Mouse (Mus musculus) megakaryocyte progenitor cell, adult 5-6 weeks (primary cell): ENCODE data around the gene Uox. TPM values are rescaled to one million over a fixed set of nuclear protein-coding genes. Genes with fewer than 3 reads are reported as not detected.

Source experiments
- ATAC-seq: replicated peaks from 2 replicates; pipeline ENCODE4 v1.8.0; 2016; ENCODE audit warnings: mild to moderate bottlenecking, moderate TSS enrichment, inconsistent platforms; ENCODE audit not compliant: poor library complexity
- total RNA-seq, 2 experiments: library from RNA; stranded (forward) in 1 of 2; stranded (reverse) in 1 of 2; fragments of 157-497, 149-512 nt in 1 of 2; fragments of 200-1000 nt in 1 of 2; gene quantifications; 2 replicates each; pipeline versions ENCODE4 v1.2.3 to v1.2.4; 2015 to 2017

Uox gene
- total RNA-seq, 2 experiments from 2014 or later = not detected

- ATAC-seq = no peak
Measured at GRCm38 (mm10) chr3:146679646-146680045, 109.4 kb downstream of the Uox start.

GRCm38 (mm10) chr3:146680625-146681024 is 110.4 kb downstream of the Uox start:
- ATAC-seq = no peak

GRCm38 (mm10) chr3:146681696-146682095 is 111.5 kb downstream of the Uox start:
- ATAC-seq = peak; percentile 16

Other genes with a start within 250 kb of the Uox start
- gene Ssx2ip, start 165.8 kb upstream of the Uox start, total RNA-seq (2015) = 13.2 and 16.2 TPM in 2 replicates
- 22.1 and 26.2 TPM in 2 replicates for gene Ssx2ip, start 165.8 kb upstream of the Uox start, total RNA-seq (2017)
- 12.5 and 17.0 TPM in 2 replicates for gene Ctbs, start 120.6 kb upstream of the Uox start, total RNA-seq (2015)
- gene Ctbs, start 120.6 kb upstream of the Uox start, total RNA-seq (2017) = 9.9 and 10.5 TPM in 2 replicates
- gene Spata1, start 70.7 kb upstream of the Uox start, total RNA-seq (2015) = 9.1 TPM in 2 replicates
- gene Spata1, start 70.7 kb upstream of the Uox start, total RNA-seq (2017) = 13.6 and 14.6 TPM in 2 replicates
- gene Gng5, start 70.6 kb upstream of the Uox start, total RNA-seq (2015) = 294 and 360 TPM in 2 replicates
- gene Gng5, start 70.6 kb upstream of the Uox start, total RNA-seq (2017) = 127 and 170 TPM in 2 replicates
- gene Rpf1, start 49.0 kb upstream of the Uox start, total RNA-seq (2015) = 81.7 and 81.8 TPM in 2 replicates
- 90.2 and 95.2 TPM in 2 replicates for gene Rpf1, start 49.0 kb upstream of the Uox start, total RNA-seq (2017)
- not detected in 2 replicates for gene Dnase2b, start 45.2 kb downstream of the Uox start, total RNA-seq (2015)
- gene Dnase2b, start 45.2 kb downstream of the Uox start, total RNA-seq (2017) = 0.14 TPM in 1 of 2 replicates, not detected in the other
- not detected in 2 replicates for gene 4930503B20Rik, start 80.9 kb downstream of the Uox start, total RNA-seq (2015)
- 0.34 TPM in 1 of 2 replicates, not detected in the other for gene 4930503B20Rik, start 80.9 kb downstream of the Uox start, total RNA-seq (2017)
- gene Samd13, start 115.2 kb downstream of the Uox start, total RNA-seq (2015) = 1.1 and 1.2 TPM in 2 replicates
- 0.96 and 1.5 TPM in 2 replicates for gene Samd13, start 115.2 kb downstream of the Uox start, total RNA-seq (2017)
- 67.8 and 72.9 TPM in 2 replicates for gene Prkacb, start 242.6 kb downstream of the Uox start, total RNA-seq (2015)
- 60.8 and 75.2 TPM in 2 replicates for gene Prkacb, start 242.6 kb downstream of the Uox start, total RNA-seq (2017)